Mouse (Mus musculus): ENCODE data around the gene Gpr150. TPM values are rescaled to one million over a fixed set of nuclear protein-coding genes. Genes with fewer than 3 reads are reported as not detected.

Gpr150 gene
- not detected for polyA plus RNA-seq (2021)

- ATAC-seq: no peak
- H3K27me3 ChIP-seq: no peaks in the 10 kb centered on the region
- POLR2A ChIA-PET: no interaction called here
- CTCF ChIA-PET: interaction anchor here (1.1 kb wide), 1 partner anchor 165 kb away, joined by 3 read pairs; no protein-coding TSS in a partner anchor
- DNase-seq (ENCODE audit: low read depth, low spot score): no peak
- in situ Hi-C loops (cut with MboI; ENCODE audit: low pct_unique_long_range_greater_than_20kb): no loop called here
- no peak for TF ChIP-seq CTCF (IDR thresholded peaks at IDR 0.05)
These were observed at the start of gene Gpr150 for GRCm38 (mm10) chr13:76056896-76057266. Gene Gpr150, minus strand, starts transcription at chr13:76056996.

DNA sequence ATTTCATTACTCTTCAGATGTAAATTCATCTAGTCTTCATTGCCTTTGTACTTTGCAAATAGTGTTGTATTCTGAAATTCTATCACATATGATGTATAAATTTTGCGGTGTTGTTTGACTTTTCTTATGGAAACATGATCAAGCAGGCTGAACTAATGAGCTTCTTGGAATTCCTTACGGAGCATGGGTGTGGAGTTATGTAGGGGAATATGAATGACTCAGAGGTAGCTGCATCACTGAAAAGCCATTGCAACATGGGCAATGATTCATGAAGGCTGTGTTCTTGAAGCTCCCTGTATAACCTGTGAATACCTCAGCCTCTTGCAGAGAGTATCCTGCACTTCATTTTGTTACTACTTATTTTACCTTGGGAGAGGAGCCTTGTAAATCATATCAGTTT, 45.2 kb upstream of the Gpr150 start:
- ChIA-PET POLR2A (no interaction called here), CTCF (no interaction called here)
- in situ Hi-C loops (cut with MboI; ENCODE audit: low pct_unique_long_range_greater_than_20kb): no loop called here
- ATAC-seq: peak; percentile 75
- peak; percentile 54 for DNase-seq (ENCODE audit: low read depth, low spot score)
- H3K27me3 ChIP-seq: no peaks in the 10 kb centered on the region
- no peak for TF ChIP-seq CTCF (IDR thresholded peaks at IDR 0.05)

GRCm38 (mm10) chr13:76098493-76099303, 41.9 kb upstream of the Gpr150 start, which contains the start of the genes Arsk and Ttc37:
Gene Arsk, minus strand, starts transcription at chr13:76098660.
Gene Ttc37, plus strand, starts transcription at chr13:76098734.
- in situ Hi-C loops (cut with MboI; ENCODE audit: low pct_unique_long_range_greater_than_20kb): no loop called here
- ChIA-PET POLR2A (no interaction called here), CTCF (no interaction called here)
- no peaks in the 10 kb centered on the region for H3K27me3 ChIP-seq
- peak; percentile 88 for ATAC-seq
- peak; percentile 85 for DNase-seq (ENCODE audit: low read depth, low spot score)
- TF ChIP-seq CTCF (IDR thresholded peaks at IDR 0.05): no peak

GRCm38 (mm10) chr13:76098116-76098492, 41.3 kb upstream of the Gpr150 start:
- ATAC-seq: peak; percentile 63
- in situ Hi-C loops (cut with MboI; ENCODE audit: low pct_unique_long_range_greater_than_20kb): no loop called here
- ChIA-PET POLR2A (no interaction called here), CTCF (no interaction called here)
- DNase-seq (ENCODE audit: low read depth, low spot score): no peak
- no peaks in the 10 kb centered on the region for H3K27me3 ChIP-seq
- no peak for TF ChIP-seq CTCF (IDR thresholded peaks at IDR 0.05)

DNA sequence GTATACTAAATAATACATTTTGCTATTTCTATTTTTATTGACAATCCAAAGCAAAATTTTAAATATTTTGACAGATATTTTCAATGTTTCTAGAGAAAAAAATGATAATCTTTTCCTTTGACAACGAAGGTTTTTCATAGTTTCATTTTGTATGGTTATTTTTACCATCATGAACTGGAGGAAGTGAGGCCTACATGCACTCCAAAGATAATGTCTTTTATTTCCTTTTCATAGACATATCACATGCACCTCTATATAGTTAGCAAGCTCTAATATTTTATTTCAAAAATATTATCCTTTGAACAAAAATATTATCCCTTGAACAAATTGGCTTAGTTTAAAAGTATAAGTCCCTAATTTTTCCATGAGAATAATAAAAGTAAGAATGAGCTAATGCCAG, 17.5 kb upstream of the Gpr150 start:
- ChIA-PET POLR2A (no interaction called here), CTCF (no interaction called here)
- no peaks in the 10 kb centered on the region for H3K27me3 ChIP-seq
- no peak for DNase-seq (ENCODE audit: low read depth, low spot score)
- no peak for ATAC-seq
- no peak for TF ChIP-seq CTCF (IDR thresholded peaks at IDR 0.05)
- in situ Hi-C loops (cut with MboI; ENCODE audit: low pct_unique_long_range_greater_than_20kb): no loop called here

GRCm38 (mm10) chr13:76064363-76064945, 7.7 kb upstream of the Gpr150 start:
- TF ChIP-seq CTCF (IDR thresholded peaks at IDR 0.05): no peak
- ATAC-seq (no peak), DNase-seq (ENCODE audit: low read depth, low spot score) (no peak)
- CTCF ChIA-PET: interaction anchor here (1.0 kb wide), 1 partner anchor 8 kb away, joined by 3 read pairs; no protein-coding TSS in a partner anchor
- POLR2A ChIA-PET: no interaction called here
- no peaks in the 10 kb centered on the region for H3K27me3 ChIP-seq
- in situ Hi-C loops (cut with MboI; ENCODE audit: low pct_unique_long_range_greater_than_20kb): no loop called here

DNA sequence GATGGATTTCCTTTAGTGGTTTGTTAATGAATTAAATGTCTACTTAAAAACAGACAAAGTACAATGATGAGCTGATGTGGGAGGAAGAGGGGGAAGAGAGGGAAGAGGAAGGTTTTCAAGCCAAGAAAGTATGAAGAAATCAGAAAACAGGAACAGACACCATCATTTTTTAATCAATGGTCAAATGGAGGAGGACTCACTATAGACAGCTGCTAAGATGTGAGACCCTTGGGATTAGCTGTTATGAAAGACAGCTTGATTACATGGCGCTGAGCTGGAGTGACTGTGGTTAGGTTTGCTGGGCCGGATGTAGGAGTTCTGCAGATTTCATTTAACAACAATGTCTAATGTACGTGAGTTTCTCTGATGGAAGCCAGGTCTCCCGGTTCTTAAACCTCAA, 6.8 kb upstream of the Gpr150 start:
- ChIA-PET POLR2A (no interaction called here), CTCF (interaction anchor here (1.0 kb wide), 1 partner anchor 9 kb away, joined by 3 read pairs; no protein-coding TSS in a partner anchor)
- no peaks in the 10 kb centered on the region for H3K27me3 ChIP-seq
- no peak for DNase-seq (ENCODE audit: low read depth, low spot score)
- in situ Hi-C loops (cut with MboI; ENCODE audit: low pct_unique_long_range_greater_than_20kb): no loop called here
- TF ChIP-seq CTCF (IDR thresholded peaks at IDR 0.05): no peak
- no peak for ATAC-seq

- in situ Hi-C loops (cut with MboI; ENCODE audit: low pct_unique_long_range_greater_than_20kb): no loop called here
- ATAC-seq (no peak), DNase-seq (ENCODE audit: low read depth, low spot score) (no peak)
- ChIA-PET POLR2A (no interaction called here), CTCF (no interaction called here)
- no peaks in the 10 kb centered on the region for H3K27me3 ChIP-seq
- no peak for TF ChIP-seq CTCF (IDR thresholded peaks at IDR 0.05)
These were observed 5.8 kb upstream of the Gpr150 start for GRCm38 (mm10) chr13:76062569-76062968.

GRCm38 (mm10) chr13:76062126-76062525, 5.3 kb upstream of the Gpr150 start:
- DNase-seq (ENCODE audit: low read depth, low spot score) (no peak), ATAC-seq (no peak)
- in situ Hi-C loops (cut with MboI; ENCODE audit: low pct_unique_long_range_greater_than_20kb): no loop called here
- ChIA-PET POLR2A (no interaction called here), CTCF (no interaction called here)
- TF ChIP-seq CTCF (IDR thresholded peaks at IDR 0.05): no peak
- no peaks in the 10 kb centered on the region for H3K27me3 ChIP-seq

DNA sequence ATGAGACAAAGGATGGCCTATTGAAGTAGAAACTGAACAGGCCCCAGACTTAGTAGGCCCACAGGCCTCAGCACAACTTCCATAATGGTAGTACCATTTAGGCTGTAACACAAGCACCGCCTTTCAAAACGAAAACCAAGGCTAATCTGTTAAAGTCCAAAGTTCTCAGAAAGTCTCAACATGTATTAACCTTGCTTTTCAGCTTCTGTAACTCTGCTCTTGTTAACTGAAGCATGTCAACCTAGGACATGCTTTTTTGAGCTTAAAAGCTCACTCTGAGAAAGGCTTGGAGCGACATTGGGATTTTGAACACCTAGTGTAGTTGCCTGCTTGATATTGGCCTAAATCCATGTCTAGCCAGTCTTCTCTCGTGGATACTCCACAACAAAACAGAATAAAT, 2.8 kb upstream of the Gpr150 start:
- ChIA-PET CTCF (interaction anchor here (1.4 kb wide), 1 partner anchor 16 kb away, joined by 3 read pairs; no protein-coding TSS in a partner anchor), POLR2A (no interaction called here)
- in situ Hi-C loops (cut with MboI; ENCODE audit: low pct_unique_long_range_greater_than_20kb): no loop called here
- no peak for TF ChIP-seq CTCF (IDR thresholded peaks at IDR 0.05)
- H3K27me3 ChIP-seq: no peaks in the 10 kb centered on the region
- ATAC-seq (no peak), DNase-seq (ENCODE audit: low read depth, low spot score) (no peak)

- in situ Hi-C loops (cut with MboI; ENCODE audit: low pct_unique_long_range_greater_than_20kb): no loop called here
- ChIA-PET CTCF (no interaction called here), POLR2A (no interaction called here)
- ATAC-seq (no peak), DNase-seq (ENCODE audit: low read depth, low spot score) (no peak)
- H3K27me3 ChIP-seq: no peaks in the 10 kb centered on the region
- TF ChIP-seq CTCF (IDR thresholded peaks at IDR 0.05): no peak
These were observed 672 bp upstream of the Gpr150 start for GRCm38 (mm10) chr13:76057267-76058069.

All from Patski (cell line).